Mouse (Mus musculus): Measurements from ENCODE around the gene Wdr20. TPM values are rescaled to one million over a fixed set of nuclear protein-coding genes. Genes with fewer than 3 reads are reported as not detected.

Wdr20 gene
- polyA plus RNA-seq, 1 experiment = 36.4 TPM

DNA sequence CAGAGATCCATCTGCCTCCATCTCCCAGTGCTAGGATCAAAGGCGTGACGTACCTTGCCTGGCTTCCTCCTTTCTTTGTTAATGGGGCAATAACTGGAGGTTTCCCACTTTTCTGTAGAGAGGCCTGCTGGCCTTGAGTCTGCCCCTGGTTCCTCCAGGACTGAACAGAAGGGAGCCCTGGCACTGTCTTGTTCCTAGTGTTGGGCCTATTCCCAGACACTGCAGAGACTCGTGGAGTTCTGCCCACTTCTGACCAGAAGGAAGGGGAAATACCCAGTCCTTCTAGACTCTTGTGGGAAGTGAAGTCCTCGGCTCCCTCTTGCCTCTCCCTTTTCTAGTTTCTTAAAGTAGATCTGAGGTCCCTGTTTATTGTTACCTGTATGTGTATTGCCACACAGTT, 48.5 kb downstream of the Wdr20 start:
- Histone ChIP-seq H3K9ac (ENCODE audit: low read depth, poor library complexity, severe bottlenecking) (no peak overlapping the region), H3K27me3 (ENCODE audit: control insufficient read depth, insufficient read depth, low read length, poor library complexity, severe bottlenecking) (no peaks in the 10 kb centered on the region), H3K27ac (ENCODE audit: insufficient read depth, low read length) (no peak overlapping the region), H3K36me3 (ENCODE audit: control insufficient read depth, insufficient read depth, low read length, poor library complexity, severe bottlenecking) (no peaks in the 10 kb centered on the region), H3K4me1 (ENCODE audit: control insufficient read depth, insufficient read depth, low read length) (no peaks in the 10 kb centered on the region), H3K4me3 (ENCODE audit: low read depth, low read length) (no peak overlapping the region), H3K9me3 (replicated peaks; ENCODE audit: control insufficient read depth, insufficient read depth, low read length, poor library complexity, severe bottlenecking) (no peaks in the 10 kb centered on the region)
- TF ChIP-seq CTCF (IDR thresholded peaks at IDR 0.05; ENCODE audit: low read depth, low read length) = no peak
- no peak for TF ChIP-seq POLR2A (IDR thresholded peaks at IDR 0.05; ENCODE audit: insufficient read depth, low read length)
- TF ChIP-seq EP300 (IDR thresholded peaks at IDR 0.05; ENCODE audit: insufficient read depth, low read depth, low read length) = no peak

DNA sequence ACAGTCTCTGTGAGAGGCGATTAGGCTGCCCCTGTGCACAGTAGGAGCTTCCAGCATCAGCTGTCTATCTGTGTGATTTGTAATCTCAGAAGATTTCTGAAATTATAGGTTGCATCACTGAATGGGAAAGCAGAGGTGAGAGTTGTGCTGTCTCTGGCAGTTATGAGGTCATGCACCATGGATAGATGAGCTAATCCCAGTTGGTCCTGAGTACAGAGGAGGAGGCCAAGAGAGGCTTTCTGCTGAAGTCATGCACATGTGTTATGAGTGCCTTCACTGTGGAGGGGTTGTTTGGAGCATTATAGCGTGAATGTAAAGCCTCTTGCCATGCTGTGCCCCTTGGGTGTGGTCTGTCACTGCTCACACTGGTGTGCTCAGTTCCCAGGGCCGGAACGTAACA, 52.8 kb downstream of the Wdr20 start:
- no peak overlapping the region for H3K4me3 ChIP-seq (ENCODE audit: low read depth, low read length)
- H3K27ac ChIP-seq (ENCODE audit: insufficient read depth, low read length) = no peak overlapping the region
- no peaks in the 10 kb centered on the region for H3K27me3 ChIP-seq (ENCODE audit: control insufficient read depth, insufficient read depth, low read length, poor library complexity, severe bottlenecking)
- no peaks in the 10 kb centered on the region for H3K9me3 ChIP-seq (replicated peaks; ENCODE audit: control insufficient read depth, insufficient read depth, low read length, poor library complexity, severe bottlenecking)
- no peak overlapping the region for H3K9ac ChIP-seq (ENCODE audit: low read depth, poor library complexity, severe bottlenecking)
- TF ChIP-seq EP300 (IDR thresholded peaks at IDR 0.05; ENCODE audit: insufficient read depth, low read depth, low read length) = no peak
- no peak for TF ChIP-seq CTCF (IDR thresholded peaks at IDR 0.05; ENCODE audit: low read depth, low read length)
- no peak for TF ChIP-seq POLR2A (IDR thresholded peaks at IDR 0.05; ENCODE audit: insufficient read depth, low read length)
- H3K36me3 ChIP-seq (ENCODE audit: control insufficient read depth, insufficient read depth, low read length, poor library complexity, severe bottlenecking) = no peaks in the 10 kb centered on the region
- H3K4me1 ChIP-seq (ENCODE audit: control insufficient read depth, insufficient read depth, low read length) = no peaks in the 10 kb centered on the region

DNA sequence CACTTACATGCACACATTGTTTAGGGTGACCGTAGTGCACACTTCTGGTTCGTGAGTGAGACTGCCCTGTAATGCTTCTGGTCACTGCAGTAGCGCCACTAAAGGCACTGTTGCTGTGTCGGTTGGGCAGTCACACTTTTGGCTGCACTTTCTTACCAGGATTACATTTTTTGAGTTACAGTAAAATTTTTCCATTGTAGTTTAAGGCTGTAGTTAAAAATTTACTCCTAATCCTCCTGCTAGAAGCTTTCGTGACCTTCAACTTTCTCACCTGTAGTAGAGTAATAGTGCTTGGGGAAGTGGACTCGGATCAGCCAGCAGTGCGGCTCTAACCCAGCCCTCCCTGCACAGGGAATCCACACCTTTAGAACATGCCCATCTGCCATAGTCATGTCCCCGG, 53.3 kb downstream of the Wdr20 start:
- Histone ChIP-seq H3K4me3 (ENCODE audit: low read depth, low read length) (no peak overlapping the region), H3K27ac (ENCODE audit: insufficient read depth, low read length) (no peak overlapping the region), H3K36me3 (ENCODE audit: control insufficient read depth, insufficient read depth, low read length, poor library complexity, severe bottlenecking) (no peaks in the 10 kb centered on the region), H3K9ac (ENCODE audit: low read depth, poor library complexity, severe bottlenecking) (no peak overlapping the region), H3K27me3 (ENCODE audit: control insufficient read depth, insufficient read depth, low read length, poor library complexity, severe bottlenecking) (no peaks in the 10 kb centered on the region), H3K9me3 (replicated peaks; ENCODE audit: control insufficient read depth, insufficient read depth, low read length, poor library complexity, severe bottlenecking) (no peaks in the 10 kb centered on the region), H3K4me1 (ENCODE audit: control insufficient read depth, insufficient read depth, low read length) (no peaks in the 10 kb centered on the region)
- TF ChIP-seq CTCF (IDR thresholded peaks at IDR 0.05; ENCODE audit: low read depth, low read length) = no peak
- no peak for TF ChIP-seq EP300 (IDR thresholded peaks at IDR 0.05; ENCODE audit: insufficient read depth, low read depth, low read length)
- no peak for TF ChIP-seq POLR2A (IDR thresholded peaks at IDR 0.05; ENCODE audit: insufficient read depth, low read length)

GRCm38 (mm10) chr12:110795035-110795434, 57.3 kb downstream of the Wdr20 start:
- Histone ChIP-seq H3K36me3 (ENCODE audit: control insufficient read depth, insufficient read depth, low read length, poor library complexity, severe bottlenecking) (no peaks in the 10 kb centered on the region), H3K9me3 (replicated peaks; ENCODE audit: control insufficient read depth, insufficient read depth, low read length, poor library complexity, severe bottlenecking) (no peaks in the 10 kb centered on the region), H3K27ac (ENCODE audit: insufficient read depth, low read length) (no peak overlapping the region), H3K27me3 (ENCODE audit: control insufficient read depth, insufficient read depth, low read length, poor library complexity, severe bottlenecking) (no peaks in the 10 kb centered on the region), H3K4me3 (ENCODE audit: low read depth, low read length) (no peak overlapping the region), H3K9ac (ENCODE audit: low read depth, poor library complexity, severe bottlenecking) (no peak overlapping the region), H3K4me1 (ENCODE audit: control insufficient read depth, insufficient read depth, low read length) (no peaks in the 10 kb centered on the region)
- TF ChIP-seq EP300 (IDR thresholded peaks at IDR 0.05; ENCODE audit: insufficient read depth, low read depth, low read length) (no peak), CTCF (IDR thresholded peaks at IDR 0.05; ENCODE audit: low read depth, low read length) (no peak), POLR2A (IDR thresholded peaks at IDR 0.05; ENCODE audit: insufficient read depth, low read length) (no peak)

- H3K9me3 ChIP-seq (replicated peaks; ENCODE audit: control insufficient read depth, insufficient read depth, low read length, poor library complexity, severe bottlenecking) = no peaks in the 10 kb centered on the region
- no peak overlapping the region for H3K27ac ChIP-seq (ENCODE audit: insufficient read depth, low read length)
- H3K27me3 ChIP-seq (ENCODE audit: control insufficient read depth, insufficient read depth, low read length, poor library complexity, severe bottlenecking) = no peaks in the 10 kb centered on the region
- TF ChIP-seq EP300 (IDR thresholded peaks at IDR 0.05; ENCODE audit: insufficient read depth, low read depth, low read length) (no peak), CTCF (IDR thresholded peaks at IDR 0.05; ENCODE audit: low read depth, low read length) (no peak), POLR2A (IDR thresholded peaks at IDR 0.05; ENCODE audit: insufficient read depth, low read length) (no peak)
- no peaks in the 10 kb centered on the region for H3K36me3 ChIP-seq (ENCODE audit: control insufficient read depth, insufficient read depth, low read length, poor library complexity, severe bottlenecking)
- no peaks in the 10 kb centered on the region for H3K4me1 ChIP-seq (ENCODE audit: control insufficient read depth, insufficient read depth, low read length)
- no peak overlapping the region for H3K9ac ChIP-seq (ENCODE audit: low read depth, poor library complexity, severe bottlenecking)
- no peak overlapping the region for H3K4me3 ChIP-seq (ENCODE audit: low read depth, low read length)
Measured at GRCm38 (mm10) chr12:110796748-110797147, 59.0 kb downstream of the Wdr20 start.

- Histone ChIP-seq H3K36me3 (ENCODE audit: control insufficient read depth, insufficient read depth, low read length, poor library complexity, severe bottlenecking) (no peaks in the 10 kb centered on the region), H3K4me3 (ENCODE audit: low read depth, low read length) (no peak overlapping the region), H3K27ac (ENCODE audit: insufficient read depth, low read length) (no peak overlapping the region), H3K9ac (ENCODE audit: low read depth, poor library complexity, severe bottlenecking) (no peak overlapping the region), H3K4me1 (ENCODE audit: control insufficient read depth, insufficient read depth, low read length) (no peaks in the 10 kb centered on the region), H3K27me3 (ENCODE audit: control insufficient read depth, insufficient read depth, low read length, poor library complexity, severe bottlenecking) (no peaks in the 10 kb centered on the region), H3K9me3 (replicated peaks; ENCODE audit: control insufficient read depth, insufficient read depth, low read length, poor library complexity, severe bottlenecking) (no peaks in the 10 kb centered on the region)
- TF ChIP-seq POLR2A (IDR thresholded peaks at IDR 0.05; ENCODE audit: insufficient read depth, low read length) (no peak), EP300 (IDR thresholded peaks at IDR 0.05; ENCODE audit: insufficient read depth, low read depth, low read length) (no peak), CTCF (IDR thresholded peaks at IDR 0.05; ENCODE audit: low read depth, low read length) (no peak)
Measured at GRCm38 (mm10) chr12:110797202-110797601, 59.5 kb downstream of the Wdr20 start.

Measured in ES-Bruce4 (cell line).